Mouse (Mus musculus) spleen, adult 18-20 months (tissue): ENCODE data around the gene Slc17a7.
"Not testable (repeated sequence)": the region's sequence is repeated elsewhere in the genome, so short reads cannot be mapped to it uniquely, and the experiment has no call there.

Experiments used
- DNase-seq, 2 experiments: peaks; one replicate each; pipeline ENCODE4 v3.0.0; 2022; ENCODE audit warnings: mixed read lengths in 2 of 2

The Slc17a7 gene

DNA sequence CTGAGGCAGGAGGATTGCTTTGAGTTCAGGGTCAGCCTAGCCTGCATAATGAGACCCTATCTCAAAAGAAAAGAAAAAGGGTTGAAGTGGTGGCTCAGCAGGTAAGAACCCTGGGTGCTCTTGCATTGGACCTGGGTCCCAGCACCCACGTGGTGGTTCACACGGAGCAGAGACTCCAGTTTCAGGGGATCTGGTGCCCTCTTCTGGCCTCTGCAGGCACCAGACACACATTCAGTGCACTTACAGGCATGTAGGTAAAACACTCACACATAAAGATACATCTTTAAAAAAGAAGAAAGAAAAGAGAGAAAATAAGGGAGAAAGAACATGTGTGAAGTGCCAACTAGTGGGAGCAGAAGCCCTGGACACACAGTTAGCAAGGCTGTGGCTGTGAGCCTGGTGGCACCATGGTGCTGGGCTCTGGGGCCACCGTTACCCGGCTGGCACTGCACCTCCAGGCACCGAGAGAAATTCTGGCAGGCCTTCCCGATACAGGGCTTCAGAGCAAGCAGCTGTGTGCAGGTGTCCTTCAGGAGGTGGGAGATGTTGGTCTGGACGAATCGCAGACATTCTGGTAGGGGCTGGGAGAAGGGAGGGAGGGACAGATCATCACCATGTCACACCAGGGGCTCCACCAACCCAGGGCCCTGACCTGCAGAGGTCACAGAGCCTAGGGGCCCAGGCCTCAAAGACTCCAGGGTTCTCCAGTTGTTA is 30.1 kb upstream of the Slc17a7 start:
- no peak for DNase-seq

DNA sequence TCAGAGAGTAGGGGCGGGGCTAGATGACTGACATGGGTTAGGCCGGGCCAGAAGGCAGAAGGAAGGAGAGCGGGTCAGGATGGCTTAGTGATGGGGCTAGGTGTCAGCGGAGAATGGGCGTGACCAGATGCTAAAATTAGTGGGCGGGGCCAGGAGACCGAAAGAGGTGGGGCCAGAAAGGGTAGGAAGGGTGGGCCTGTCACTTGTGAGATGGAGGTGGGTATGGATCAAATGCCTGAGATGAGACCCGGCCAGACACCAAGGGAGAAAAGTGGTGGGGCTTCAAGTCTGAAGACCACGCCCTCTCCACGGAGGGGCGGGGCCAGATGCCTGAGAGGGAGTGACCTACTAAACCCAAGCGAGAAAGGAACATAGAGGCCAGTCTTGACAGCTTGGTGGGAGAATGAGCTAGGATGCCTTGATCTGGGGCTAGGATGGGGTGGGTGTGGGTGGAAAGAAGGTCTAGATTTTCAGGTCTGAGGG is 29.2 kb upstream of the Slc17a7 start:
- no peak for DNase-seq

GRCm38 (mm10) chr7:45135370-45135769 is 28.4 kb upstream of the Slc17a7 start:
- DNase-seq = no peak

DNA sequence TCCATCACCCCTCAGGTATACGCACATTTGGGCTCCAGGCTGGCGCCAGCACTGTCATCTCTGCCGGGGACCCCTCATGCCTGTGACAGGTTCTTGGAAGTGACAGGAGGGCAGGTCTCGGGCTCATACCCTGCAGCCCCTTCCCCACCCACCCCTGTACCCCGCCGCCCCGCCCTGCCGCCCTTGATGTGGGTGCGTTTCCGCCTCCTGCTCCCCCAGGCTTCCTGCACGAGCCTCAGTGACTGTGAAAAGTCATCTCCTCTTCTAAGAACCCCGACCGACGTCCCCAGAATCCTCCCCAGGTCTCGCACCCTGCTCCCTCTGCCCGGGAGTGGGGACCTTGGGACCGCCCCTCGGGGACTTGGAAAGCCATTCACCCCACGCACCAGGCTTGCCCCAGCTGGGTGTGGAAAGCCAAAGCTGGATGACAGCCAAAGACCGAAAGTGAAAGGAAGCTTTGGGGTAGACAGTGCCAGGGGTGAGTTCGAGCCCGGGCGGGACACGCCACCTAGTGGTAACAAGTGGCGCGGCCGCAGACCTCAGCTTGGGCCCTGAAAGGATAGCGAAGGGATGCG is 27.7 kb upstream of the Slc17a7 start, which contains the start of the genes Gm45713 and Flt3l:
Gm45713 (minus strand) TSS at position 239 of the 575 bp plus-strand sequence.
Flt3l (minus strand) TSS at position 440 of the 575 bp plus-strand sequence.
- peak; percentile 82 to 91 for DNase-seq

GRCm38 (mm10) chr7:45137171-45138006 is 26.4 kb upstream of the Slc17a7 start:
- no peak for DNase-seq

- no peak for DNase-seq
Measured at GRCm38 (mm10) chr7:45138403-45138802, 25.3 kb upstream of the Slc17a7 start.

DNA sequence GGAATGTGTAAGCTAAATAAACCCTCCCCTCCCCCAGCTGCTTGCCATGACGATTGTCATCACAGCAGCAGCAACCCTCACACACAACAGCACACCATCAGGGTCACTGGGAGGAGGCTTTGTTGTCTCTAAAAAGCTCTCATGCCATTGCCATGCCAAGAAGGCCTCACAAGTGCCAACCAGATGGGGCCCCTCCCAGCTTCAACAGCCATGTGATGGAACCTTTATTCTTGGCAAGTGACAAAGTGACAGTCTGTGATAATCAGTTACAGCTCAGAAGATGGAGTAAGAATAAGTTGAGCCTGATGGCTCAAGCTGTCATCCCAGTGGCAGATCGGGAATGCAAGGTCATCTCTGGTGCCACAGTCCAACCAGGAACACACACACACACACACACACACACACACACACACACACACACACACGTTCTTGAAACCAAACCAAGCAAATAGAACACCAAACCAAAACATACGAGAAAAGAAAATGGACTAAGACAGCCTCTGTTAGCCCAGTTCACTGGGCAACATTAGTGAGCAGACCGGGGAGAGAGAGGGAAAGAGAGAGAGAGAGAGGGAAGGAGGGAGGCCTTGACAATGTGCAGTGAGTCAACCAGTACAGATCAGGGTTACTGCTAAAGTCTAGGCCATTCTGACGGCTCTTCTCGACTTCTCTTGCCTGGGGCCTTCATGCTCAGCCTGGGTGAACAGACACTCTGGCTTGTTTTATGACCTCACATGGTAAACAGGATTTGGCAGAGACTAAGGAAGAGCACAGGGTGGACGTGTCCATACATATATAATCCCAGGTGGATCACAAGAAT is 23.6 kb upstream of the Slc17a7 start:
- no peak for DNase-seq

DNA sequence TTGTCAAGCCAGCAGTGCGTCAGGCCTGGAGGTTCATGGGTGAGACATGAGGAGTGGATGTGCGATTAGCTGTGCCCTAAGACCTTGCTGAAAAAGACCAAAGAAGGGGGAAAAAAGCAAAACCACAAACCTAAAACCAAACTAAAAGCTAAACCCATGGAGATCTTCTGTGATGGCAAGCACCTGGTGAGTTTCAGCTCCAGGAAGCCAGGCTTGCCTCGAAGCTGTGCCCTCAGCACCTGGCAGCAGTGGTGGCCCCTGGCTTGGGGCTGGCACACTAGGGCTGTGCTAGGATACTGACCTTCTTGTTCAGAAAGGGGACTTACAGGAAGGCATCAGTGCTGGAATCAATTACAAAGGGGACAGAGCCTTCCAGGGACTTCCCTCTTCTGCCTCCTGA is 22.4 kb upstream of the Slc17a7 start:
- no peak for DNase-seq

DNA sequence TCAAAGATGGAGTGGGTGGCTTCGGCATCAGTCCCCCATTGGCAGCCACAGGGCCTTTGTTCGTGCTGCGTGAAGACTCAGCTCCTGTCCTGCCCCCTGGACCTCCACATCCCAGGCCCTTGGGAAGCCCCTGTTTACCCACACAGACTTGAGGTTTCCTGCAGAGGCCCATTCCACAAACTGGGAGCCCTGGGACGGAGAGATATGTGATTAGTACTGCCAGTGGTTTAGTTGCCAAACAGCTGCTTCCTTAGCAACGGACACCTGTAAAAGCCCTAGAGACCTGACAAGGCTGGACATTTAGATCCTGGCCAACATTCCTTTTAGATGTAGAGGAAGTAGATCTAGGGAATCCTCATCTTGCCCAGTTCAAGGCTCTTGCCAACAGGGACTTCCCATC is 21.8 kb upstream of the Slc17a7 start:
- no peak for DNase-seq

DNA sequence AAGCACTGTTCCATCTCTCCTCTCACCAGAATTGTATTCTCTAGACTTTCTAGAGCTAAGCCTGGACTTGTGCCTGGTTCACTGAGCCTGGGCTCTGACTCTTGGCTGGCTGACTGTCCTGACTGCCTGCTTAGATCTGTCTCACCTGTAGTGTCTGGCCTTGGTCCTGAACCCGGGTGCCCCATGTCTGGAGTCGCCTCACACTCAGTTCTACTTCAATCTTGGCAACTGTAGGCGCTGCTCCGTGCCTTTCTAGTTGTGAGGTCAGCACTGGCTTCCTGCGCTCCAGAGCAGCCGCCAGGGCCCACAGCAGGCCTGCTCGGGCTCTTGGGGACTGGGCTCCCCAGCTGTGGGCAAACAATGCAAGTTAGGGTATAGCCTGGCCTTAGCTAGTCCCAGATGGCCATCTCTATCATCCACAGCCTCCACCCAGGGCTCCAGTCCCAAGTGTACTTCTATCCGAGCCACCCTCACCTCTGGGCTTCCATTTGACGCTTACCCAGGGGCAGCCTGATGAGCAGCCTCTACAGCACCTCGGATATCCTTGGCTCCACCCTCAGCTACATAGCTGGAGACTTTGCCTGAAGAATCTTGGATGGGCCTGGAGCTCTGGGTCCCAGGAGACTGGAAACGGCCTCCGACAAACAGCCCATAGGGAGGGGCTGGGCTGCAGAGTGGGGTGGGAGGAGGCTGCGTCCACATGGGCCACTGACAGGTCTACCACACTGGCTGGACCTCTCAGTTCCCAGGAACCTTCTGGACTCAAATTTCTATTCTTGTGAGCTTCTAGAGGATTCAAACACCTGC is 19.2 kb upstream of the Slc17a7 start:
- no peak for DNase-seq

DNA sequence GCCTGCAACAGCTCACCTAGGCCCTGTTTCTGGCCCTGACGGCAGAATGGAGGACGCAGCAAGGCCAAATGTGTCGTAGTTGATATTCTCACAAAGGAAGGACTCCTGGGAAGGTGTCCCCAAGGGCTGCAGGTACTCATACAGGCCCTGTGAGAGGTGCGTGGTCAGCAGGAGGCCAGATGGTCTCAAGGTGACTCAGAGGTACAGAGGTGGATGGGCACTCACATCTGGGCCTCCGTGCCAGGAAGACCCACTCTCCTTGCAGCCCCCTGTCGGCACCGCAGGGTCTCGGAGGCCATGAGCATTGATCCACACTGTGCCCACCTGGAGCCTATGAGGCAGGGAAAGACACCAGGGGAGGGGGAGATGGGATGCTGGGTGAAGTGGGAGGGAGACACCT is 18.3 kb upstream of the Slc17a7 start:
- no peak for DNase-seq

DNA sequence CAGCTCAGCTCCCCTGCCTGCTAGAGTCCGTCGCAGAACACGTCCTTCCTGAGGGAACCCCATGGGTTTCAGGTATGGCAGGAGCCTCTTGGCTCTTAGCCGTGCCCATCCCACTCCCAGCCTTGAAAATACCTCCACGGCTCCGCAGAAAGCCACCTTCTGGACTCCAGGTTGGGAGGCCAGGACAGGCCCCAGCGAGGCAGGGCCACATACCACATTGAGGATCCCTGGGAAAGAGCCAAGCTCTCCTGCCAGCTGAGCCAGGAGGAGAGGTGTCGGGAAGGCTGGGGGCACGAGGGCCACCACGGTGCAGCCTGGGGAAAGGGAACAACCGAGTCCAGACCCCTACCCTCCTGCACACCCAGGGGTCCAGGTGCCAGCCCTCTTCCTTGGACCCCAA is 16.5 kb upstream of the Slc17a7 start:
- no peak for DNase-seq

GRCm38 (mm10) chr7:45147899-45148298 is 15.8 kb upstream of the Slc17a7 start:
- DNase-seq = no peak

DNA sequence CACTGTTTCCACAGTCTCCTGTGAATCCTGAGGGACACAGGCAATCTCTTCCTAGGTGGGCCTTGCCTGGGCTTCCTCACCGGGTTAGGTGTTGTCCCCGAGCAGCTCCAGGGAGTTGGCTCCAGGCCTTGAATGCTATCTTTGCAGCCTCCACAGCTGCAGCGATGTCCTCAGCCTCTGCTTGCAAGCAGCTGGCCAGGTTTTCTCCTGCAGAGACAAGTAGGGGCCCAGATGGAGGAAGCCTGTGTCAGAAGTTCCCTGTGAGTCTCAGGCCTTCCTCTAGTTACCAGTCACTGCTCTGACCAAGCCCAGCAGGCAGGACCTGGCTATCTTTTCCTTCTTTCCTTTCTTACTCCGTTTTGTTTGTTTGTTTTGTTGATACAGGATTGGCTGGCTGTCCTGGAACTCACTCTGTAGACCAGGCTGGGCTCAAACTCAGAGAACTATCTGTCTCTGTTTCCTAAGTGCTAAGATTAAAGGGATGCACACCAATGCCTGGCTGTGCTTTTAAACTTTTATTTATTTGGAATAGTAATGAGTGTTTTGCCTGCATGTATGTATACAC is 15.1 kb upstream of the Slc17a7 start:
- no peak for DNase-seq

- DNase-seq = no peak
Measured at GRCm38 (mm10) chr7:45149545-45149944, 14.2 kb upstream of the Slc17a7 start.

GRCm38 (mm10) chr7:45150321-45150720 is 13.4 kb upstream of the Slc17a7 start:
- DNase-seq = no peak

- DNase-seq = no peak
Measured at GRCm38 (mm10) chr7:45151303-45151702, 12.4 kb upstream of the Slc17a7 start.

- DNase-seq = not testable (repeated sequence)
Measured at GRCm38 (mm10) chr7:45153052-45153451, 10.7 kb upstream of the Slc17a7 start.

DNA sequence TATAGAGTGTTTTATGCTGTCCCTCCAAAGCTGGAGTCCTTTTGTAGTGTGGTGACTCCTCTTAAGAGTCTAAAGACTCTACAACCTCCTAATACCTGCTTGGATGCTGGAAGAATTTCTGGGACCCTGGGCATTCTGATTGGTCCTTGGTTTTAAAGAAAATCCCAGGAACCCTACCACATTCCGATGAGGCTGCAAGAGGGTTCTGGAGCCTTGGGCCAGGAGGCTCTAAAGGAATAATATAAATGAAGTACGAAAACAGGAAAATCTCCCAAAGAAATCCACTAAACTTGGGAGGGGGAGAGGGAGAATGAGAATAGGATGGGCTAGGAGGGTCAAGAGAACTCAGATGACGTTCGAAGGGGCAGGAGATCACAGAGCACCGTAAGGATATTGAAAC is 10.2 kb upstream of the Slc17a7 start:
- no peak for DNase-seq

DNA sequence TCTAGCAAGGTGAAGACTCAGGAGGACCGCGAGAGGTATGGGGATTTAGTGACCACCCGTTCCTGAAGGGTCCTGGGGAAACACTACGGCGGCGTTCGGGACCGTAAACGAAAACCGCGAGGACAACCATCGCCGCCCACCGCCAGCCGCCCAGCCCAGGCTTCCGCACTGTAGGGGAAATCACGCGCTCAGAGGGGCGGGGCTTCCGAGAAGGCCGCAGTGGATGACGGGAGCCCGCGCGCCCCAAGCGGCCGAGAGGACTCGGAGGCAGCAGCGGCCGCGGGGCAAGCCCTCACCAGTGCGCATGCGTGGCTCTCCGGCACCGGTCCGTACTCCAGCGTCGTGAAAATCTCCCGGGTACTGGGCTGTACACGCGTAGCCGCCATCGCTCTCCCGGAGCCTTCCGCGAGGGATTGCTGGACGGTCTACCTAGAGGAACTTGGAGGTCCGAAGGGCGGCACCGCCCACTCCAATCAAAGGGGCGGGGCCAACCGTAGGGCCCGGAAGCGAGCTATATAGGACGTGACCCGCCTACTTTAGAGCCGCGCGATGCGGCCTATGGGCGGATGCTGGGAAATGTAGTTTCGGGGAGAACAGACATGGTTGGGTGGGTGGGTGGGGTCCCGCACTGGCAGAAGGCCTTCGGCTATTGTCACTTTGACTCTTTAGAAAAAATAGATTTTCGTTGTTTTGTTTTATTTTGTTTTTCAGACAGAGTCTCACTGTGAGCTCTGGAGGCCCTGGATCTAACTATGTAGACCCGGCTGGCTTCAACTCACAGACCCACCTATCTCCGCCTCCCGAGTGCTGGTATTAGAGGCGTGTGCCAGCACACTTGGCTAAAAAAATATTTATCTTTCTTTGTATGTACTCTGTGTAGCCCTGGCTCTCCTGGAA is 9.4 kb upstream of the Slc17a7 start, which contains the start of the genes Pih1d1 and Aldh16a1:
Pih1d1 (plus strand) TSS at position 208 of the 897 bp plus-strand sequence.
Aldh16a1 (minus strand) TSS at position 489 of the 897 bp plus-strand sequence.
- DNase-seq = peak; percentile 94 to 98
